Mouse (Mus musculus): ENCODE results near the gene Nmt1. TPM values are rescaled to one million over a fixed set of nuclear protein-coding genes. Genes with fewer than 3 reads are reported as not detected.

Nmt1 gene
- 100 to 1,000 TPM; 102 to 113 (median 109) TPM for total RNA-seq (2022)

- peak; percentile 95 for DNase-seq
Observed at GRCm38 (mm10) chr11:103028176-103028891, at the start of gene Nmt1, which contains the start of gene Dcakd. TSS of gene Nmt1 (plus strand) at chr11:103028190. TSS of gene Dcakd (minus strand) at chr11:103028333.

DNA sequence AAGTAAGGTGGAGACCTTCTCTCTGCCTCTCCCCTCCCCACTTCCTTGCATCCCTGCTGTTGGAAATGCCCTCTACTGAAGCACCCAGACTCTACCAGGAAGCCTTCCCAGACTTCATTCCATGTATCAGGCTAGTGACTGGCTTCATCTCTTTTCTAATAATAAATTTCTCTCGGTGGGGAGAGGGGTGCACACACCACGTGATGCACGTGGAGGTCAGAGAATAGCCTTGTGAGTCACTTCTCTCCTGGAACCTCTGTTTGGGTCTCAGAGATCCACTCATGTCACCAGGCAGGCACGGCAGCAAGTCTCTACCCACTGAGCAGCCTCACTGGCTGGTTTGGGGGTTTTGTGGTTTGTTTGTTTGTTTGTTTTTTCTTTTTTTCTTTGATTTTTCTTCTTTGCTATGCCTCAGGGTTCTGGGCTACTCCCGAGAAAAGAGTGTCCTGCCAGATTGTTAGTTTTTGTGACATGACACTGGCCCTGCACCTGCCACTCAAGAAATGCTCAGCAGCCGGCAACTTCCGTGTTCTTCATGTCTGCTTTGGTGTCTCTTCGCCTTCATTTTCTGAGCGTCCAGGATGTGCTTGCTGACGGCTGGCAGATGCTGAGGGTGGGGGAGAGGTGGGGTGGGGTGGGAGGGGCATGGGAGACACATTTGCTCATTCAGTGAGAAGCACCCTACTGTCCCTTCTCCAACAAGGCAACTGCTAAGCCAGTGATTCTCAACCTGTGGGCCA is 46.7 kb upstream of the Nmt1 start:
- no peak for DNase-seq

GRCm38 (mm10) chr11:102984086-102984485 is 43.9 kb upstream of the Nmt1 start:
- no peak for DNase-seq

DNA sequence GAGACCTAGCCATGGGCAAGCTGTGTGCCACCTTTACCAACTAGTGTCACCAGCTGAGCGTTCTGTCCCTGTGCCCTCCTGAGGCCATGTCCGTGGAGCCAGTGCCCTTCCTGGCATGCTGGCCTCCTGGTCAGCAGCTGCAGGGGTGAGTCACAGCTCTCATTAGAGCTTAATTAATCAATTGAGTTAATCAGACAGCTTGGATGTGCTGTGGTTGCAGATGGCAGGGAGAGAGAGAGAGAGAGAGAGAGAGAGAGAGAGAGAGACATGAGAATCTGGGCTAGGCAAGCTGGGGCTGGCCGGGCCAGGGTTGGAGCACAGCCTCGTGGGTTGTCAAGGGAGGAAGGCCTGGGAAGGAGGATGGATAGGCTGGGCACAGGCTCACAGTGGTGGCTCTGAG is 43.4 kb upstream of the Nmt1 start:
- no peak for DNase-seq

DNA sequence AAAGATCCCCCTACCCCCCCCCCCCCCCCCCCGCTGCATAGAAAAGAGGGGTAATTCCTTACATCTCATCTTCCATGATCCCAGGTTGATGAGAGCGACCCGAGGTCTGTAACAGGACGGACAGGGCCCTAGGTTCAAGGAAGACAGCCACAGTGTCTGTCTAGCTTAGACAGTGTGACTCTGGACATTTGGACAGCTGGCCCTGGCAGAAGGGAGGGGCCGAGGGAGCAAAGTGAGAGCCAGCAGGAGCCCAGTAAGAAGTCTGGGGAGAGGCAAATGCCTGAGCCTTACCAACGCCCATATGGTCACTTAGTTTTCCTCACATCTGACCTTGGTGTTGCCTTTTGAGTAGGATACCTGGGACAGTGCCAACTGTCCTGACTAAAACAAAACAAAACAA is 42.8 kb upstream of the Nmt1 start:
- no peak for DNase-seq

GRCm38 (mm10) chr11:102989641-102990151 is 38.3 kb upstream of the Nmt1 start:
- DNase-seq: no peak

GRCm38 (mm10) chr11:102990152-102990663 is 37.8 kb upstream of the Nmt1 start:
- DNase-seq: no peak

GRCm38 (mm10) chr11:102991681-102992080 is 36.3 kb upstream of the Nmt1 start:
- DNase-seq: no peak

DNA sequence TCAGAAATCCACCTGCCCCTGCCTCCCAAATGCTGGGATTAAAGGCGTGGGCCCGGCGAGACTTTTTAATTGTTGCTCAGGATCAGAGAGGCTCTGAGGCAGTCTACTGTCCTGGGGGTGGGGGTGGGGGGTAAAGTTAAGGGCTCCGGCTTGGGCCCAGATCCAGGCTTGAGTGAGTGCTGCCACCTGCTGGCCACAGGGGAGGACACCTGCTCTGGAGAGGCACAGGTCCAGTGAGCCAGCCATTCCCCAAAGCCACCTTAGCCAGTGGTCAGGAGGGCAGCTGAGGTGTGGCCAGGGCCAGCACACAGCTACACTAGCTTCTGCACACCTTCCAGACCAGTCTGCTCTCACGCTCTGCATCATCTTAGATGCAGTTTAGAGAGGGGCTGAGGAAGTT is 35.0 kb upstream of the Nmt1 start:
- DNase-seq: no peak

- no peak for DNase-seq
Observed at GRCm38 (mm10) chr11:102993420-102994029, 34.5 kb upstream of the Nmt1 start.

- no peak for DNase-seq
Observed at GRCm38 (mm10) chr11:102994952-102995351, 33.0 kb upstream of the Nmt1 start.

DNA sequence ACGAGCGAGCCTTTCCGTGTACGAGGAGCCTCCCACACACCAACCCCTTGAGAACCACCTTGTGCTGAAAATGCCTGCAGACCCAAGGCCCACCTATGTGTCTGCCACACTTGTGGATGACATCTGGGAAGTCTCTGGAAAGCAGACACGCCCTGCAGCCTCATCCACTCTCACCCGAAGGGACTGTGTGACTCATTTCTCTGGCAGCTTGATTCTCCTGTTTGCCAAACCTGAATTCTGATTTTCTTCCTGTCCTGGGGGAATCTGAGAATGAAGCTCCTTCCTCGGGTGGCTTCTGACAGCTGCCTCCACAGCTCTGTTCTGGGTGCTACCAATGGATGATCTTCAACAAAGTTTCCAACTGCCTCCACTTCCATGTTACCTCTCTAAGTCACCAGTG is 31.6 kb upstream of the Nmt1 start:
- no peak for DNase-seq

GRCm38 (mm10) chr11:102996991-102997770 is 30.8 kb upstream of the Nmt1 start:
- DNase-seq: peak; percentile 75

- DNase-seq: no peak
Observed at GRCm38 (mm10) chr11:102998254-102998576, 29.8 kb upstream of the Nmt1 start.

DNA sequence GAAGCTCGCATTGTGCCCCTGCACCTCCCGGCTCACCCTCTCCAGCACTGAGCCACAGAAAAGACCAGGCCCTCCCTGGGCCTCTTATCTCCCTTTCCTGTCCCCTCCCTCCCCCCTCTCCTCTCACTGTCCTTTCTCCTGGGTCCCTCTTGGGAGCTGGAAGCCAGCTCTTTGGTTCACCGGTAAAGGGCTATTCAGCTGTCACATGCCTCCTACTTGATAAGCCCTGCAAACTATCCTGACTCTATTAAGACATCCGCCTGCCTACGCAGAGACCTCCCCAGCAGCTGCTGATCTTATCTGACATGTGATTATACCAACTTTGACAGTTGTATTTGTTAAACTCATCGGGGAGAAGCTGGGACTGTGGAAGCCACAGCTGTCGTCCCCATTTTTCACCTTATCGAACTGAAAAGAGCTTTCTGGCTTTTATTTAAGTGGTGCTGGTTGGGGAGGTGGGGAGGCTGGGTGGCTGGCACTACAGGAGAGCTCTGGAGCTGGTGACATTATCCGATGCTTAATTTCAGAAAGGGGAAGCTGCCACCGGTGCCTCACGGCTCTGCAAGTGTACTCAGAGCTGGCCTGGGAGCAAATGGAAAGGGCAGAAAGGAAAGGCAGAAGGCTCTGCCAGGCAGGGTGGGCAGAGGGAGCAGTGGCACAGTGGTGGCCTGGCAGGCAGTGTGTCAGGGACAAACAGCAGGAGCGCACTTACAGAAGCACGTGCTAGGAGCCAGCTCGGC is 29.2 kb upstream of the Nmt1 start:
- DNase-seq: no peak

- no peak for DNase-seq
Observed at GRCm38 (mm10) chr11:102999317-102999970, 28.5 kb upstream of the Nmt1 start.

DNA sequence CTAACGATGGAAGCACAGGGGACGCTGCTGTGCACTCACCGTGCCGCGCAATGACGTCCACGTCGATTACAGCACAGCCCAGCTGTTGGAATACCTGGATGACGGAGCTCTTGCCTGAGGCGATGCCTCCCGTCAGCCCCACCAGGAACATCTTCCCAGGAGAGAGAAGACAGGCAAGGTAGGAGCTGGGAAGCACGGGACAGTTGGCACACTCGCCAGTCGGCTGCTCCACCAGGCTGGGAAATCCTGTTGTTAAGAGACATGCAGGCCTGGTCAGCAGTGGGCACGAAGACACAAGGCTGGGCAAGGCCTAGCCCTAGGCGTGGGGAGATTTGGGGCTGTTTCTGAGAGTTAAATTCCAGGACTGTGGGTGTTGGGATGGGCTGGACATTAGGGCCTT is 27.9 kb upstream of the Nmt1 start:
- DNase-seq: no peak

DNA sequence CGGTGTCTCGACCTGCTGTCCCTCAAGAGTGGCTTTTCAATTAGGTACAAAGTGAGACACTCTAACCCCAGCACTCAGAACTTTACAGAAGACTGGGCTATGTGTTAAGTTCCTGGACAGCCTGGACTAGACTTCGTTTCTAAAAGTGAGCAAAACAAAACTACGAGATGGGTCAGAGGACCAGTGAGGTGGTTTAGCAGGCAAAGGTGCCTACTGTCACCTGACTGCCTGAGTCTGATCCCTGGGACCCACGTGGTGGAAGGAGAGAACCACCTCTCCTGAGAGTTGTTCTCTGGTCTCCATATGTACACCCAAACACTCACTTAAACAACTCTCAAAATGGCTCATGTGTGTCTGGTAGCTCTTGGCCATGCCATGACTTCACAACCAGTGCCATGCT is 26.9 kb upstream of the Nmt1 start:
- no peak for DNase-seq

DNA sequence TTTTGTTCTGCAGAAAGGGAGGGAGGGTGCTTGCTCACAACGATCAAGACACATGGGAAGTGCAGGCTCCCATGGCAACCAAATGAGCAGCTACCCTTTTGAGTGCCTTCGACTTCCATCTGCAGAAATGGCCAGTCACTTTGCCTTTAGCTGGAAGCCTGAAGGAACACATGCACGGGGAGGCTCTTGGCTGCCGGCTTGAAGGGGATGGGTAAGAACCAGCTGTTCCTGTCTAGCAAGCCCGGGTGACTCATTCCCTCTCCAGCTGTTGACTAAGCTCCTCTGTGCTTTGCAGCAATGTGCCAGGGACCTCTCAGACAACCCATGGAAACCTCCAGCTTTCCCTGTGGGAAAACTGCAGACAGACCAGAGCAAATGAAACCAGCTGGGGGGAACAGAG is 24.8 kb upstream of the Nmt1 start:
- DNase-seq: peak; percentile 67

DNA sequence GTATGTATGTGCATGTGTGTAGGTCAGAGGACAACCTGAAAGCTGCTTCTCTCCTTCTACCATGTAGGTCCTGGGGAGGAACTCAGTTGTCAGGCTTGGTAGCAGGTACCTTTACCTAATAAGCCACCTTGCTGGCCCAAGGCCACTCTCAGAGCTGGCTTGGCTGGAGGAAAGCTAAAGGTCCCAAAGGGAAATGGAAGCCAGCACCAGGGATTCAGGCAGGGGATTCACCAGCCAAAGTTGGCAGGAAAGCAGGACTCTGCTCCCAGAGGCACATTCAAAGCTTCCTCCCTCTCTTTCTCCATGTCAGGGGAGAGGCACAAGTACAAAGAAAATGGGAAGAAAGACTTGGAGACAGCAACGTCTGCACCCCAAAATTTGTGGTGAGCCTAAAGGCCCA is 23.1 kb upstream of the Nmt1 start:
- DNase-seq: no peak
